Mouse (Mus musculus) duodenum, adult 2 months (tissue): ENCODE data around the gene Gm14391. TPM values are rescaled to one million over a fixed set of nuclear protein-coding genes. Genes with fewer than 3 reads are reported as not detected.

Experiments used
- polyA plus RNA-seq: library from polyadenylated mRNA; depleted of rRNA; stranded (reverse); fragments of >200 nt; gene quantifications from 2 replicates; pipeline ENCODE4 v1.2.3, GENCODE M21; 2012; ENCODE audit warnings: low replicate concordance; rRNA removed

Gene Gm14391
- polyA plus RNA-seq = 0.77 and 1.5 TPM in 2 replicates

GRCm38 (mm10) chr2:175206732-175207131 is at the start of gene Gm14391:
TSS of gene Gm14391 (minus strand) at chr2:175206917.

GRCm38 (mm10) chr2:175175401-175176180 is 31.1 kb downstream of the Gm14391 start, which contains the start of gene Gm14443:
TSS of gene Gm14443 (minus strand) at chr2:175175871.

GRCm38 (mm10) chr2:175141993-175142295 is 64.8 kb downstream of the Gm14391 start, which contains the start of gene Gm14399:
TSS of gene Gm14399 (minus strand) at chr2:175142012.

Other genes starting within 250 kb of the Gm14391 start
- gene Gm14444, start 196.7 kb downstream of the Gm14391 start, polyA plus RNA-seq = not detected in 2 replicates
- gene Gm14393, start 139.1 kb downstream of the Gm14391 start, polyA plus RNA-seq = not detected in 2 replicates
- not detected in 2 replicates for gene Gm14399, start 64.9 kb downstream of the Gm14391 start, polyA plus RNA-seq
- not detected in 2 replicates for gene Gm14443, start 31.0 kb downstream of the Gm14391 start, polyA plus RNA-seq
- gene Gm14440, start 68.2 kb upstream of the Gm14391 start, polyA plus RNA-seq = not detected in 2 replicates
- 0.12 and 0.19 TPM in 2 replicates for gene Gm4631, start 131.3 kb upstream of the Gm14391 start, polyA plus RNA-seq
- not detected in 2 replicates for gene Zfp968, start 165.5 kb upstream of the Gm14391 start, polyA plus RNA-seq
- gene Gm4724, start 228.9 kb upstream of the Gm14391 start, polyA plus RNA-seq = 0.32 and 0.38 TPM in 2 replicates